Mouse (Mus musculus): ENCODE measurements around the gene Nubpl.
A peak's percentile ranks its signal among the peaks of the same experiment; 100 is the strongest.

Gene Nubpl

DNA sequence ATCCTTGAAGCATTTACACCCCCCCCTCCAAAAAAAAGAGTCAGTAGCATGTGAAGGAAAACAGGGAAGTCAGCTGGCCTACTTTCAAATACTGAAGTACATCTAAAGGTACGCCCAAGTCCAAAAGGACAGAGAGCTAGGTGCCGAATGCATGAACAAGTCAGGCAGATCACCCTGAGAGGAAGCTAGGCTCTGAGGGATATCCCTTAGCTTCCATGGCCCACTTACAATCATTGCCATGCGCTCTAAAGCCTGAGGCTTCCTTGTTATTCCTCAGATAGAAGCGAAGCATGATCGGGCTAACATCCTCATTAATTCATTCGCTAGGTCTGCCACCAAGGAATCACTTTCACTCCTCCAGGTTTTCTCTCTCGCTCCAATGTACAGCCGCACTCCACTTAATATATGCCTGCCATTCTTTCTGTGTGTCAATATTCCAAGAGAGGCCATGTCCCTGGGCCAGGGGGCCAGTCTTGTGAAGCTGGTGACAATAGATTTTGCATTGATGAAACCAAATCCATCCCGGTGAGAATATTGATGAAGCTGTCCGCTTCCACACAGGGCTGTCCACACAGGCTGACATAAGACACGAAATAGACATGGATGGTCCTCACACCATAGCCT lies 237.7 kb downstream of the Nubpl start:
- no peak for DNase-seq (ENCODE audit: low read depth)

DNA sequence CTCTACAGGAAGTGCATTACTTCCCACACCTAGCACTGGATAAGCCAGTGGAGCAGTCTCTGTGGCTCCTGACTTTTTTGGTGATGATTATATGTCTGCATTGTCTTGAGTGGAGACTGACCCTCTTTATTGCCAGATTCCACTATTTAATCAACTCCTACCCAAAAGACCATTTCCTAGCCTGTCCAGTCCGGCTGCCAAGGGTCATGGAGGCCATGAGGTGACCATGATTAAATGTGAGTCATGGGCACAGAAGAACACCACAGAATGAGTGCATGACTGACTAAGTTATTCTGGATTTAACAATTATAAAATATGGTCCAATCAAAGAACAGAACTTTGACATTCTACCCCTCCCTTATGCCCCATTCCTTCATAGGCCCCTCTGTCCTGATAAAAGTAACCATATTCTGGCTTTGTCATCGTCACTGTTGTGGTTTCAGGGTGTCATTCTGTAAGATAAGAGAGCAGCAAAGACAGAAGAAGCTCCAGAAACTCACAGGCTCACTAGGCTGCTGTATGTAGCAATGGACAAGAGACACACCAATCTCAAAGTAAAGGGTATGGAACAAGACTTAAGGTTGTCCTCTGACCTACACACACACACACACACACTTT lies 240.7 kb downstream of the Nubpl start:
- DNase-seq (ENCODE audit: low read depth) = peak; percentile 50

DNA sequence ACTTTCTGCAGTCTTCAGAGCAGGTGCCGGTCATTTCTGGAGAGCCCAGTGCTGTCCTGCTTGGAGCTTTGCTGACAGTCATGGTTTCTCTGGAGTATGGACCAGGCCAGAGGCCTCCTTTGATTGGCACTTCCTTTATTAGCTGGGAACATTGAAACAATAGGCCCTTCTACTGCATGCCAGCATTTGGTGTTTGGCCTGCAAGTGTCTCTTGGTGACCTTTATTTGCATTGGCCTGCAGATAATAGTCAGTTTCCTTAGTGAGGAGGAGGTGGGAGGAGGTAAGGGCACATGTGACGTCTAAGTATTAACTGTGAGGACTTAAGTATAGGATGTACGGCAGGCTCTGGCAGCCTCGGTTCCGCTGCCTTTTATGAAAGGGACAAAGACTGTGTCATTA lies 249.1 kb downstream of the Nubpl start:
- DNase-seq (ENCODE audit: low read depth) = no peak

DNA sequence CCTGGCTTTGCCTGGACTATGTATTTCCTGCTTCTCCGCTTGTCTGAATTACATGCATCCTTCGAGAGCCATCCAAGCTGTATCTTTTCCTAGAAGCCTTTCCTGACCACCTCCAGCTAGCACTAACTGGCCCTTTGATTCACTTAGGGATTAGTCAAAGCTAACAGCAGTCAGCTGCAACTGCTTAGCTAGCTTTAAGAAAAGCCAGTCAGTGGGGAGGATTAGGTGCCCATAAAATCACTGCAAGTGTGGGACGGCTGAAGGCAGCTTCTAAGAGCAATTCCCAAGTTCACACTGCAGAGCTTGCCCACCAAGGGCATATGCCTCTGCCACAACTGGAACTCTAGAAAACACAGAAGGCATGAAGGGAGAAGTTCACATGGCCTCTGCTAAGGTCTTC lies 252.7 kb downstream of the Nubpl start:
- no peak for DNase-seq (ENCODE audit: low read depth)

DNA sequence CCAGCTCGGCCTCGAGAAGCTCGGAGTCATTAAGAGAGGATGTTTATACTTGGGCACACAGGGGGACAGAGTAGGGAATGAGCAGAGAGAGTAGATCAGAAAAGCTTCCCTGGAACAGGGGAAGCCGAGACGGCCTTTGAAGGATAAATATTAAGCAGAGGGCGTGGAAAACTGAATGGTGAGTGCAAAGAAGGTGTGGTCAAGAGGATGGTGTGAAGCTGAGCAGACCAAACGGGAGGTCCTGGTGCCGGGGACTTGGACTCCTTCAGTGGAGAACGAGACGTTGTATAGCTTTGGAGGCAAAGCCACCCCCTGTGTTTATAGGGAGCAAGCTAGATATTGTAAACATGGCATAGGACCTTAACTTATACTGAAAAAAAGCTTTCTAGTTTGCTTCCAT lies 261.9 kb downstream of the Nubpl start:
- DNase-seq (ENCODE audit: low read depth) = no peak

DNA sequence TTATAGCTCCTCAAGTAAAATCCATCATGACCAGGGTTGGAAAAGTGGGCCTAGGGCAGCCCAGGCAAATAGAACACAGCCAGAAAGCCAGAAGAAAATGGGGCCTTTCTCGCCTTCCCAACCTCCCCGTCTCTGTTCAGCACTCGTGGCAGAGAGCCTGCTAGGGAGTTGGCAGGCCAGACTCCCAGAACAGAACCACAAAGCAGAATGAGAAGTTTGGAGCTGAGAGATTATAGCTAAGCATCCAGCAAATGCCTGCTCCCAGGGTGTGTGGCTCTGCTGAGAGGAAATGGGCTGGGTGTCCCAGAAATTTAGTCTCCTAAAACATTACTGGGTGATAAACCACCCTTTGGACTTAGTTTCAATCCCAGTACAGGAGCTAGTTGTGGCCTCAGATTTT lies 262.6 kb downstream of the Nubpl start:
- no peak for DNase-seq (ENCODE audit: low read depth)

DNA sequence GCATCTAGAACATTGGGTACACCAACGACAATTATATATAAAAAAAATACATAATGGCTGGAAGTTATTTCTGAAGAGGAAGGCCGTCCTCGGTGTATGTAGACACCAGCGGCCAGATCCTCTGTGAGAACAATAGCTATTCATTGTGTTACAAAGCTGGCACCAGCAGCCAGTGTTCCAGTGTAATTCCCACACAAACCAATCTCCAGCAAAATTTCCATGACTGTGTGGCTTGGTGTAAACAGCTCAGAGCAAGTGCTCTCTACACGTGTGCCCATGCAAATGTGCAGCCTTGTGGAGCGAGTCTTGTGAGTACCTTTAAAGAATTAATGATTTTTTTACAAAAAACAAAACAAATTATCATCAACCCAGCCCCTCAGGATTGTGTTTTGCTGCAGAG lies 263.7 kb downstream of the Nubpl start:
- DNase-seq (ENCODE audit: low read depth) = no peak
